Mouse (Mus musculus): ENCODE results near the gene Sertad2. TPM values are rescaled to one million over a fixed set of nuclear protein-coding genes. Genes with fewer than 3 reads are reported as not detected.

Sertad2 gene
- polyA plus RNA-seq, 1 experiment, result not detected

GRCm38 (mm10) chr11:20679396-20679795 is 136.3 kb downstream of the Sertad2 start:
- 96% methylated on average over 2 of the region's 2 CpGs for WGBS
- H3K27ac ChIP-seq (ENCODE audit: insufficient read depth, low read depth, low read length), result no peak overlapping the region
- no peak for TF ChIP-seq POLR2A (IDR thresholded peaks at IDR 0.05; ENCODE audit: insufficient read depth, low read depth, low read length)
- TF ChIP-seq CTCF (IDR thresholded peaks at IDR 0.05; ENCODE audit: insufficient read depth, low read depth, low read length), result no peak
- H3K4me3 ChIP-seq (ENCODE audit: insufficient read depth, low read depth, low read length), result no peak overlapping the region
- no peaks in the 10 kb centered on the region; the same call in 1 of the 2 replicates for H3K4me1 ChIP-seq (ENCODE audit: control insufficient read depth, insufficient read depth, low read length)

GRCm38 (mm10) chr11:20680781-20681180 is 137.7 kb downstream of the Sertad2 start:
- Histone ChIP-seq H3K4me1 (ENCODE audit: control insufficient read depth, insufficient read depth, low read length) (no peaks in the 10 kb centered on the region), H3K27ac (ENCODE audit: insufficient read depth, low read depth, low read length) (no peak overlapping the region), H3K4me3 (ENCODE audit: insufficient read depth, low read depth, low read length) (no peak overlapping the region)
- WGBS, result 81% methylated on average over 5 of the region's 5 CpGs
- no peak for TF ChIP-seq CTCF (IDR thresholded peaks at IDR 0.05; ENCODE audit: insufficient read depth, low read depth, low read length)
- no peak for TF ChIP-seq POLR2A (IDR thresholded peaks at IDR 0.05; ENCODE audit: insufficient read depth, low read depth, low read length)

GRCm38 (mm10) chr11:20681679-20682078 is 138.6 kb downstream of the Sertad2 start:
- TF ChIP-seq CTCF (IDR thresholded peaks at IDR 0.05; ENCODE audit: insufficient read depth, low read depth, low read length) (no peak), POLR2A (IDR thresholded peaks at IDR 0.05; ENCODE audit: insufficient read depth, low read depth, low read length) (no peak)
- WGBS, result 97% methylated on average over 5 of the region's 5 CpGs
- H3K4me3 ChIP-seq (ENCODE audit: insufficient read depth, low read depth, low read length), result no peak overlapping the region
- no peak overlapping the region for H3K27ac ChIP-seq (ENCODE audit: insufficient read depth, low read depth, low read length)
- no peaks in the 10 kb centered on the region for H3K4me1 ChIP-seq (ENCODE audit: control insufficient read depth, insufficient read depth, low read length)

GRCm38 (mm10) chr11:20691000-20691399 is 147.9 kb downstream of the Sertad2 start:
- Histone ChIP-seq H3K4me3 (ENCODE audit: insufficient read depth, low read depth, low read length) (no peak overlapping the region), H3K27ac (ENCODE audit: insufficient read depth, low read depth, low read length) (no peak overlapping the region), H3K4me1 (ENCODE audit: control insufficient read depth, insufficient read depth, low read length) (0 out of 2 replicates have a peak, but pooled peaks cover 2% of the 10 kb centered on the region)
- TF ChIP-seq POLR2A (IDR thresholded peaks at IDR 0.05; ENCODE audit: insufficient read depth, low read depth, low read length) (no peak), CTCF (IDR thresholded peaks at IDR 0.05; ENCODE audit: insufficient read depth, low read depth, low read length) (peak; percentile 27; the same call in 1 of the 2 replicates)
- 7% methylated on average over 4 of the region's 4 CpGs for WGBS

Other genes with a start within 250 kb of the Sertad2 start
- not detected in 2 replicates for gene Slc1a4, start 210.5 kb upstream of the Sertad2 start, polyA plus RNA-seq (2012; ENCODE audit: insufficient read depth, insufficient read length, low replicate concordance, missing spikeins)
- not detected in 2 replicates for gene Aftph, start 198.3 kb downstream of the Sertad2 start, polyA plus RNA-seq (2012; ENCODE audit: insufficient read depth, insufficient read length, low replicate concordance, missing spikeins)

Data from olfactory bulb, adult 2 months (tissue).